Mouse (Mus musculus) urinary bladder, postnatal 10 days (tissue): ENCODE measurements around the gene Zdhhc19.

ENCODE experiments used
- DNase-seq: peaks from one replicate; pipeline ENCODE4 v3.0.0; 2022; ENCODE audit warnings: low spot score

Zdhhc19 gene

DNA sequence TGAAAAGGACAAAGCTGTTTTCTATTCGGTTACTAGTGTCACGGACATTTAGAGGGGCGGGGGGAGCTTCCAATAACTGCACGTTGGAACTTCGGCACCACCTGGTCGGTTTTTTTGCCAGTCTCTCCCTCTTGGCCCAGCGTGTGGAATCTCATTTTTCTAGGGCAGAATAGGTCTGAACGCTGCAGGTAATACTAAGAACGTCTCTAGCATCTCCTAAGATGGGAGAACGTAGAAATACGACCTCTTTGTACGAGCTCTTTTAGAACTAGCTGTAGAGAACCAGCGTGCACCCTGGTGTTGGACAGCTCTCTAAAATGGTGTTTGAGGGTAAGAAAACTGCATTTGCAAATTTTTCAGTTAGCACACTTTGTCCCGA lies 113.3 kb downstream of the Zdhhc19 start:
- DNase-seq: no peak

DNA sequence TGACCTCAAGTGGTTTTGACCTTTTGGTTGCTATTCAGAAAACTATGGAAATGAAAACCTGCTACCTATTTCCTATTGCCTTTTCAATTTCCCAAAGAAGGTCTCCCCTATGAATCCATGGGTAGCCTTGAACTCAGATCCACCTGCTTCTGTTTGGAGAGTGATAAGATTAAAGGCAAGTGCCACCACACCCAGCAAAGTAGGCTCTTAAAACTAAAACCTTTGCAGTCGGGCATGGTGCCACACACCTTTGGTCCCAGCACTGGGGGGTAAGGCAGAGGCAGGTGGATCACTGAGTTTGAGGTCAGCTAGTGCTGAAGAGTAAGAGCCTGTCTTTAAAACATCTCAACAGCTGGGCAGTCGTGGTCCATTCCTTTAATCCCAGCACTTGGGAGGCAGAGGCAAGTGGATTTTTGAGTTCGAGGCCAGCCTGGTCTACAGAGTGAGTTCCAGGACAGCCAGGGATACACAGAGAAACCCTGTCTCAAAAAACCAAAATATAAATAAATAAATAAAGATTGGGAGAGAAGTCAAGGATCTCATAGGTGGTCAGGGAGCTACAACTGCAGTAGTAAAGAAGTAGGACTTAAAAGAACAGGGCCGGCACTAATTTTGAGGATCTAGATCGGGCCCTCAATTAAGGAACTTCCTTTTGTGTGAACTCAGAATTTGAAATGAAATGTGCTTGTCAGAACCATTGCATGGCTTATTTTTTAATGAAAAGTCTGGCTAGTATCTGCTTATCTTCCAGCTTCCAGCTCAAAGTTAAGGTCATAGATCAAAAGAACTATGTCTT lies 114.6 kb downstream of the Zdhhc19 start:
- DNase-seq: no peak
